Mouse (Mus musculus) testis, adult 2 months (tissue): ENCODE results near the gene Acoxl. TPM values are rescaled to one million over a fixed set of nuclear protein-coding genes. Genes with fewer than 3 reads are reported as not detected.
A peak's percentile ranks its signal among the peaks of the same experiment; 100 is the strongest.

ENCODE experiments used
- H3K27ac ChIP-seq: fragments of 200-500 bp; 2 replicates; pipeline ENCODE4 v1.5.1; 2012; ENCODE audit warnings: low read depth, low read length; ENCODE audit not compliant: control insufficient read depth, insufficient read depth
- H3K27me3 ChIP-seq: fragments of 200-500 bp; 2 replicates; pipeline ENCODE4 v1.6.1; 2012; ENCODE audit warnings: mild to moderate bottlenecking, low read length, moderate library complexity; ENCODE audit not compliant: control insufficient read depth, insufficient read depth
- H3K36me3 ChIP-seq: fragments of 200-500 bp; 2 replicates; pipeline ENCODE4 v1.6.1; 2012; ENCODE audit warnings: mild to moderate bottlenecking, low read length; ENCODE audit not compliant: control insufficient read depth, insufficient read depth
- H3K4me1 ChIP-seq: fragments of 200-500 bp; 2 replicates; pipeline ENCODE4 v1.6.1; 2012; ENCODE audit warnings: low read length; ENCODE audit not compliant: control insufficient read depth, insufficient read depth
- H3K4me3 ChIP-seq: fragments of 200-500 bp; 2 replicates; pipeline ENCODE4 v1.5.1; 2012; ENCODE audit warnings: low read depth, mild to moderate bottlenecking, low read length, moderate library complexity, mixed read lengths; ENCODE audit not compliant: control insufficient read depth
- CTCF ChIP-seq: fragments of 200-500 bp; IDR thresholded peaks from 2 replicates; pipeline ENCODE4 v1.5.1; 2012; ENCODE audit warnings: low read depth, mild to moderate bottlenecking, inconsistent platforms, low read length, moderate library complexity; ENCODE audit not compliant: control insufficient read depth, insufficient read depth, insufficient replicate concordance
- POLR2A ChIP-seq: fragments of 200-500 bp; IDR thresholded peaks from 2 replicates; pipeline ENCODE4 v1.6.1; 2012; ENCODE audit warnings: low read depth, mild to moderate bottlenecking, inconsistent platforms, low read length, moderate library complexity; ENCODE audit not compliant: control insufficient read depth
- polyA plus RNA-seq: library from polyadenylated mRNA; depleted of rRNA; stranded (reverse); fragments of >200 nt; gene quantifications from 2 replicates; pipeline ENCODE4 v1.2.3, GENCODE M21; 2012

Acoxl gene
- polyA plus RNA-seq, 1 experiment = 0.07 TPM

DNA sequence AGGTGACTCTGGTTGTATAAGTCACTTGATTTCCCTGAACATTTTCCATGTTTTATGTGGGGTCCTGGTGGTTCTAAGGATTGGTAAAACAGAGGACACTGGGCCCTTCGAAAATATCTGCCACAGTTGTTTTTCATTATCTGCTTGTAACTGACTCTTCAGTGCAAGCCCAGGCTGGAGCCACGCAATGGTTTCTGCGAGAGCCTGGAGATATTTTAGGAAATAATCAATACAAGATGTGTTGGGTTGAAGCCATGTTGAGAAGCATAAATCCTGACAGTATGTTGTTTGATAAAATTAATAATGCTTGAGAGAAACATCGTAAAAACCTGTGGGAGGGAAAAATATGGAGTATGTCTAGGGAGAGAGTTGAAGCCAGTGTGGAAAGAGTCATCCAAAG is 25.7 kb downstream of the Acoxl start:
- H3K4me1 ChIP-seq = no peaks in the 10 kb centered on the region
- no peak overlapping the region for H3K27ac ChIP-seq
- no peak overlapping the region for H3K4me3 ChIP-seq
- H3K36me3 ChIP-seq = no peaks in the 10 kb centered on the region
- no peak for TF ChIP-seq POLR2A
- no peak for TF ChIP-seq CTCF
- no peaks in the 10 kb centered on the region for H3K27me3 ChIP-seq

DNA sequence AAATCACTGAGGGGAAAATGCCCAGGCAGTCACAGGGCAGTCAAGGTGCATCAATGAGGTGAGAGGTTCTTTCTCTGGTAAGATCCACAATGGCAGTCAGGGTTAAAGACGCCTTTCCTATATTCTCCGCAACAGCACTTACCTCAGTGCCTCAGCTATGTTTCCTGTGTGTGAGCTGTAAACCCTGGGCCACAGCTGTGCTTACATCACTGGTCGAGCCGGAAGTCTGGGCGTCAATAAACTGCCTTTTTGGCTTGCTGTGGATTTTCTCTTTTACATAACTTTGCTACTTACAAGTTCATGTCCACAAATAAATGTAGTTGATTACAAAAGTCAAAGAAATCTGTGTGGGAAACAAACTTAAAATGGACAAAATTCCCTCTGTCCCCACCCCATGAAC is 42.4 kb downstream of the Acoxl start:
- Histone ChIP-seq H3K27me3 (no peaks in the 10 kb centered on the region), H3K4me3 (no peak overlapping the region), H3K4me1 (no peaks in the 10 kb centered on the region), H3K27ac (no peak overlapping the region), H3K36me3 (no peaks in the 10 kb centered on the region)
- TF ChIP-seq CTCF (no peak), POLR2A (no peak)

DNA sequence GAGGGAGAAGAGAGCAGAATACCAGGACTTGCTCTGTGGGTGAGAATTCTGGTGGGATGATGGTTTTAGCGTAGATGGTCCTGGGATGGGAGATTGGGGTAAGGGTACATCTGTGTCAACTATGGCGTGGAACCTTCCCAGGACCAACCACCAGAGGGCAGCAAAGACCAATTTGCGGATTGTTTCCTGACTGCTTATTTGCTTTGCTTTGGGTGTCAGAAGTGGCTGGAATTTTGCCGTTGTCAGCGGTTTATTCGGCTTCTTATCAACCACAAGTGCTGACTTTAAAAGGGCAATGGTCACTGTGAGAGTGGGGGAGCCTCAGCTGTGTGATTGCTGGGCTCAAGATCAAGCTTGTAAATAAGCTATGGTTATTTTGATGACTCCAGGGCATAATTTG is 50.8 kb downstream of the Acoxl start:
- TF ChIP-seq POLR2A = no peak
- TF ChIP-seq CTCF = peak; percentile 84; the same call in 1 of the 2 replicates
- H3K36me3 ChIP-seq = no peaks in the 10 kb centered on the region
- no peaks in the 10 kb centered on the region for H3K27me3 ChIP-seq
- peaks cover 2% of the 10 kb centered on the region; the same call in 1 of the 2 replicates for H3K4me1 ChIP-seq
- no peak overlapping the region for H3K27ac ChIP-seq
- no peak overlapping the region for H3K4me3 ChIP-seq

DNA sequence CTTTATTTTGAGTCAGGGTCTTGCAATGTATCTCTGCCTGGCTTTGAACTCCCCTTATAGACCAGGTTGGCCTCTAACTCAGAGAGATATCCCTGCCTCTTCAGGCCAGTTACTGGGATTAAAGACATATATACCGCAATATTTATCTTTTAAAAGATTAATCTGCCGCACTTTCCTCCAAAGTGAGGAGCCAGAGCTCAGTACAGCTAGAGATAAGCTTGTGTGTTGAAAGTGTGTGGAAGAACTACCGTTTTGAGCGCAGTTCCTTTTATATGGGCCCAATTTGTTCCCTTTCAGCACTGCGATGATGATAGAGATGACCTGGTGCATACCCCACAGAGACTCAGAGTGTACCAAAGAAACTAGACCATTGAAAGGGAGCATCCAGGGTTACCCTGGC is 51.3 kb downstream of the Acoxl start:
- Histone ChIP-seq H3K4me3 (no peak overlapping the region), H3K4me1 (peaks cover 2% of the 10 kb centered on the region; the same call in 1 of the 2 replicates), H3K27me3 (no peaks in the 10 kb centered on the region), H3K36me3 (no peaks in the 10 kb centered on the region), H3K27ac (no peak overlapping the region)
- no peak for TF ChIP-seq POLR2A
- no peak for TF ChIP-seq CTCF

DNA sequence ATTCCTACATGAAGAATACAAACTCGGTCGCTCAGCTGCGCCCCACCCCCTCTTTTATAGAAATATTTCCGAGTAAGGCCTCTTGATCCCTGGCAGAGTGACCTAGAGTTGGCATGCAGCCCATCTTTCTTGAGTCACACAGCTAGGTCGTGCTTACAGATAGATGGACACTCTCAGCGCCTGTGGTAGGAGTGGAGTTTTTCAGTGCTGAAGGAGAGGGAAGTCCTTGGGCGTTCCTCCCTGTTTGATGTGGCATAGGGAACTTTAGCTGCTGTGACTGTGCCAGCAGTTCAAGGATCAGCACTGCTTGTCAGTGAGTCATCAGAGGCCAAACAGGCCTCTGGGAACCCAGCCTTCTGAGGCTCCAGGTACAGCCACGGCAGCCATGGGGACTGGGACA is 51.9 kb downstream of the Acoxl start:
- Histone ChIP-seq H3K4me3 (no peak overlapping the region), H3K4me1 (peaks cover 2% of the 10 kb centered on the region; the same call in 1 of the 2 replicates), H3K27me3 (no peaks in the 10 kb centered on the region), H3K36me3 (no peaks in the 10 kb centered on the region), H3K27ac (no peak overlapping the region)
- no peak for TF ChIP-seq CTCF
- TF ChIP-seq POLR2A = no peak

DNA sequence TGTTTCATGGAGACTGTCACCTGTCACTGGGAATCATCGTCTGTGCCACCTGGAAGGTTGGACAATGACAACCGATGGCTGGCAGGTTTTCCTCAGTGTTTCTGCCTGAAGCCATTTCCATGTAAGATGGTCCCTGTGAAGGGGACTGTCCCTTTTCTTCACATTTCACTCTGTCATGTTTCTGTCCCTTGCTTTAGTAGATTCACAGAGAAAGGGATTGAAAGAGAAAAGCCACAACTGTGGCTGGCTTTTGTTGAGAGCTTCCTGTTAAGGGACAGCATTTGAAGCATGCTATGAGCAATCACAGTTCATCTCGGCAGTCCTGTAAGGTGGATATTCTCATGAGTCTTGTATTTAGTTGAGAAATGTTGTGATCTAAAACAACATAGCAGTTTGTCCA is 52.4 kb downstream of the Acoxl start:
- Histone ChIP-seq H3K4me1 (peaks cover 2% of the 10 kb centered on the region; the same call in 1 of the 2 replicates), H3K36me3 (no peaks in the 10 kb centered on the region), H3K4me3 (no peak overlapping the region), H3K27ac (no peak overlapping the region), H3K27me3 (no peaks in the 10 kb centered on the region)
- TF ChIP-seq POLR2A (no peak), CTCF (no peak)

DNA sequence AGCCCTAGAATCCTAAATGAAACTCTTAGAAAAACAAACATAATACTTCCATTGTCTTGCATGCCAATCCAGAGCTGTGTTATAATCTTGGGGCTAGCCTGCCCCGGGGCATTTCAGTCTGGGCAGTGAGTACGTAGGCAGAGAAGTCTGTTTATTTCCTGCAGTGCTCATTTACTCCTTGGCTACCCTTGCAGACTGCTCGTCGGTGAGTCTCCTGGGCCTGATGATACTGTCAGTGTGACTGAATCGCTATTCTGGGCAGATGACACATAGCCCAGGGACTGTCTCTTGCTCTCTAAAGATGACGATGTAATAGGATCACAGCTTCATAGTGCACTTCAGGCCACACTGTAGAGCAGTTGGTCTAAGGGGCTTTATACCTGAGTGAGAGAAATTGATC is 56.2 kb downstream of the Acoxl start:
- Histone ChIP-seq H3K4me1 (peaks cover 2% of the 10 kb centered on the region; the same call in 1 of the 2 replicates), H3K27ac (no peak overlapping the region), H3K27me3 (no peaks in the 10 kb centered on the region), H3K36me3 (no peaks in the 10 kb centered on the region), H3K4me3 (no peak overlapping the region)
- TF ChIP-seq CTCF = no peak
- TF ChIP-seq POLR2A = no peak

DNA sequence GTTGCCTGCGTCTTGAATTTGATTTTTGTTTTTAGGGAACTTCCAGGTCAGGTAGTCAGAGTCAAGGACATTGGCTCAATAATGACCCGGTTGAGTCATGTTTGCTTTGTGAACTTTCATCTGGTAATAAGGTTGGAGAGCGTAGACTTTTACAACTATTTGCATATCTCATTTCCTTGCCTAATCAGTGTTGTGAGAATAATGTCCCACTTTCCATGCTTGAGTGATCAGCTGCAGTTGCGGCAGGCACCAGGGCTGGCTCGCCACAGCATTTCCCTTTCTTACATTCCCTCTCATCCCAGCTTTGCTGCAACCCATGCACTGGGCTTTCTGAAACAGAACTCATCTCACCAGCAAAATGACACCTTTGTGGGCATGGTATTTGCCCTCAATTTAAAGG is 59.0 kb downstream of the Acoxl start:
- no peaks in the 10 kb centered on the region for H3K36me3 ChIP-seq
- TF ChIP-seq CTCF (no peak), POLR2A (no peak)
- H3K27ac ChIP-seq = no peak overlapping the region
- no peaks in the 10 kb centered on the region for H3K27me3 ChIP-seq
- no peak overlapping the region for H3K4me3 ChIP-seq
- no peaks in the 10 kb centered on the region for H3K4me1 ChIP-seq
